In genomic region chr9:11603884-11604283, GRCm38 (mm10) we compare ENCODE assay signal across 19 mouse cellular contexts.
"Had no signal": no experiment of that assay in that cellular context is flagged by ENCODE, and none has a peak within 500 bp of the region (broad histone marks: within the 10 kb centered on the region; RNA-seq: fewer than 3 reads in every experiment).

No protein-coding gene starts in this region.

- DNase-seq: lung, adult 18-20 months; lung, embryonic 14.5 days; lung, postnatal 10 days; lung, postnatal 36 days; retina, postnatal 1 day; right cerebral cortex, adult 18-20 months; right cerebral cortex, postnatal 25 days; right cerebral cortex, postnatal 4 days; spleen, adult 18-20 months; thymus, adult 18-20 months; thymus, postnatal 14 days; thymus, postnatal 36 days had no signal

- H3K27ac ChIP-seq: macrophage; midbrain, embryonic 13.5 days; midbrain, embryonic 15.5 days; neural tube, embryonic 13.5 days; neural tube, embryonic 15.5 days had no signal

- H3K9me3 ChIP-seq: megakaryocyte, embryonic 14.5 days; midbrain, embryonic 13.5 days; midbrain, embryonic 15.5 days; neural tube, embryonic 13.5 days; neural tube, embryonic 15.5 days had no signal

- H3K4me3 ChIP-seq: megakaryocyte, embryonic 14.5 days; midbrain, embryonic 13.5 days; midbrain, embryonic 15.5 days; neural tube, embryonic 13.5 days; neural tube, embryonic 15.5 days had no signal

- ATAC-seq: midbrain, embryonic 13.5 days; midbrain, embryonic 15.5 days had no signal

- H3K4me1 ChIP-seq: megakaryocyte, embryonic 14.5 days; midbrain, embryonic 13.5 days; midbrain, embryonic 15.5 days; neural tube, embryonic 13.5 days; neural tube, embryonic 15.5 days had no signal

- H3K27me3 ChIP-seq: megakaryocyte, embryonic 14.5 days; midbrain, embryonic 13.5 days; midbrain, embryonic 15.5 days; neural tube, embryonic 13.5 days; neural tube, embryonic 15.5 days had no signal

- H3K4me2 ChIP-seq: lung, embryonic 14.5 days; midbrain, embryonic 11.5 days; midbrain, embryonic 13.5 days; midbrain, embryonic 15.5 days; neural tube, embryonic 13.5 days; neural tube, embryonic 15.5 days had no signal

- H3K36me3 ChIP-seq: midbrain, embryonic 13.5 days; midbrain, embryonic 15.5 days; neural tube, embryonic 13.5 days; neural tube, embryonic 15.5 days had no signal

- H3K9ac ChIP-seq: lung, embryonic 14.5 days; midbrain, embryonic 13.5 days; midbrain, embryonic 15.5 days; neural tube, embryonic 13.5 days; neural tube, embryonic 15.5 days had no signal
